Mouse (Mus musculus): ENCODE measurements around the gene Matn4. TPM values are rescaled to one million over a fixed set of nuclear protein-coding genes. Genes with fewer than 3 reads are reported as not detected.
A peak's percentile ranks its signal among the peaks of the same experiment; 100 is the strongest.

Gene Matn4
- total RNA-seq, 1 experiment from 2014 or later, result 0.73 TPM

DNA sequence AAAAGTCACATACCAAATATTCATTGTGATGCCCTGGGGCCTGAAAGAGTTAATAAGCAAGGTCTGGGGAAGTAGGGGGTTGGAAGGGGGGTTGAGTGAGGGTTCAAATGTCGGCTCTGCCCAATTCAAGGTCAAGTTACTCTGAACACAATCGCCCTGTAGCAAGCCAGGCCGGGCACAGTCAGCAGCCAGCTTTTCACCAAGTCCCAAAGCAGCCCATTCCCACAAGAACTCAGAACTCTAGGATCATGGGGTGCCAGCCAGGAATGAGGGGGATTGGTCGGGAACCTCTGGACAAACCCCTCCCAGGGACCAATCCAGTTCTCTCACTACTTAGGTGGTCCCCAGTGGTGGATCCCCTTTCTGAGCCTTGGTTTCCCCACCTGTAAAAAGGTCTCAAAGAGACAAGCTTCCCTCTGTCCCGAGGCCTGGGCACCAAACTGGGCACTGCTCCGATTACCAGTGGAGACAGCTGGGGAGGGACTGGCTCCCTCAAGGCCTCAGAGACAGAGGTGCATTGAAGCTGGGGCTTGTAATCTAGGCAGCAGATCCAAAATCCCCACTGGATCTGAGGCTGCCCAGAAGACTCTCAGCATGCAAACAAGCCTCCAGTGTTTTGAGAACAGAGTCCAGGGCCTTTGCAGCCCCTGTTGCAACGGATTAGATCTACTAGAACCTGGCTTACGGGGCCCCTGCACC is 31.4 kb upstream of the Matn4 start:
- DNase-seq, result no peak

DNA sequence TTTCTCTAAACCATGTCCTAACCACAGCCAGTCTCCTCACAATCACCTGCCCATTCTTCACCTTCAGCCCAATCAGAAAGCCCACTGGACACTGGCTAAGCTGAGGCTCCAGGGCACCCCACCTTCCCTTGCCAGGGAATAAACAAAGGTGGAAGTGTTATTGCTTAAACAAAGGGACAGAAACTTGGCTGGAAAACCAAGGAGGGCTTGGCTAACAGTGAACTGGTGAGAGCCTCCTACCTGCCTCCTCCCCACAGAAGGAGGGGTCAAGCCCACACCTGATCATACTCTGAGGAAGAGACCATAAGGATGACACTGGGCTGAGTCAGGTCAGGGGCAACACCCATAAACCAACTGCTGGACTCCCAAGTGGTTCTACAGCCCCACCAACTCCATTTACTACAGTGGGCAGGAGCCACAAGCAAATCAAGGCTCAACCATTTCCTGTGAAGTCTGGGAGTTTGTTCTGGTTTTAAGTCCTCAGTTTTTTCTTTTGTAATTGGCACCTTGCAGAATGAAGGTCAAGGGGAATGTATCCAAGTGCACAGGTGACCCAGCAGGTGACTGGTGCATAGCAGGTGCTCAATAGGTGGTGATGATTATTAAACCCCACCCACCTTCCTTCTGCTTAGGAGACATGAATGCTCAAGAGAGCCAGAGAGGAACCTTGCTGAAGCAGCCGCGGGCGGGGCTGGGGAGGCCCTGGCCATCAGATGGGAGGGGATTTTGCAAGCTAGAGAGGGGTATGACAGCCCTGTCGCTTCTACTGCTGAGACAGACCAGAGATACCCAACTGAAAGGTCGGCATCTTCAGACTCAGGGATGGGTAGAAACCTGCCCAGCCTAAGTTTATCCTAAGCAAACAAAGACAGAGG is 30.5 kb upstream of the Matn4 start:
- DNase-seq, result no peak

DNA sequence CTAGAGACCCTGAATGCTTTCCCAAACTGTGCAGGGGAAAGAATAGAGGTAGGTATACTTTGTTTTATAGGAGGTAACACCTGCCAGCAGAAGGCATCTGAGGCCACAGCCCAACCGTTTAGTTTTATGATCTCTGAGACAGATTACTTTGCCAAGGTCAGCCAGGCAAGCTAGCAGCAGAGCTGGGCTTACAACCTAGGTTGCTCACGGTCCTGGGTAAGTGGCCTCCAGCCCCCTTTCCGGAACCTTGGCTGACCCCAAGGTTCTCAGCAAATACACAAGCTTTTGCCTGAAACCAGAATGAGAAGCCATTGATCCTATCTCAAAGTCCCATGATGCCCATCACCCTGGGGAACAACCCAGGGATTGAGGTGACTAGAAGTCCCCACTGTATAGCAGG is 29.7 kb upstream of the Matn4 start:
- no peak for DNase-seq

DNA sequence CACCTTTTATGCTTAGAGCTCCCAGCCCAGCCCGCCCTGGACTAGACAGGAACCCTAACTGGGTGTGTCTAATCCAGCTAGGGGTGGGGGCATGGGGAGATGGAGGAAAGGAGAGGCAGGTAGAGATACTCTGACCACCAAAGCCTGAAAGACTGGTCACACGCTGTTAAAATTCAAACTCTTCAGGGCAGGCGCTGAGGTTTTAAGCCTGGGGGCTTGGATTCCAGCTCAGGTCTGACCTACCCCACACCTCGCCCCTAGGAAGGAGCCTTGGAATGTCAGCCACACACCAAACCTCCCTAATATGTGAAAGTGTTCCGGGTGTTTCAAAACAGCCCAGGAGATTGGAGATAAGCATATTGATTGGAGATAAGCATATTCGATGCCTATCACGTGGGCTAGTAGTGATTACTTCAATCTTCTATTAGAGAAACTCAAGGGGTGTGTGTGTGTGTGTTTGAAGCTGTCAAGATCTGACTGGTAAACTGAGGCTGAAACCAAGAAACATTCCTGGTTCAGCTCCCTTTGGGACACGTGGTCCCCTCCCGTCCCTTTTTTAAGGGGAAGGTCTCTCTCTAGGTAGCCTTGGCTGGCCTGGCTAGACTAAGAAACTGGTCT is 28.4 kb upstream of the Matn4 start:
- no peak for DNase-seq

DNA sequence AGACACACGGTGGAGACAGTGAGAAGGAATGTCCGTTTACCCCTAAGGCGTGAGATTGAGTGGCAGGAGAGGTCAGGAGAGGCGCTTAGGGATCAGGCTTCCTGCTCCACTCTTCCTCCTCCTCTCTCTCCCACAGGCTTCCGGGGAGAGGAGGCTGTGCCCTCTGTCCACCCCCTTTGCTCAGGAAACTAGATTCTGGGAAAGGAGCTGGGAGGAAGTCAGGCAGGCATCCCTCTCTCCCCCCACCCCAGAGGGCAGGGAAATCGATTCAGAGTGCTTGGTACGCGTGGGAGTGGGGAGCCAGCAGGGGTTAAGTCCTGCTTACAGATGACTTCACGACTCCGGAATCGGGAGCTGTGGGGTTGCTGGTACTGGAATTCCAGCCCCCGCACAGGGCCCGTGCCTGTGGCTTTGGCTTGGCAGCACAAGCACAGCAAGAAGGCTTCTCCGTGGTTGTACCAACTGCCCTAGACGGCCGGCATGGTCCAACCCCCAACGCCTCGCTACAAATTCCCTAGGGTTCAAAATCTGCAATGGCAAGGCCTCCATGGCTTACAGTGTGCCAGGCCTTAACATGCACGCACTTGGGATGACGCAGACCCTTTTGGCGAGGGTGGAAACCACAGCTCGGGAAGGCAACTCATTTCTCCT is 27.7 kb upstream of the Matn4 start:
- DNase-seq, result no peak

DNA sequence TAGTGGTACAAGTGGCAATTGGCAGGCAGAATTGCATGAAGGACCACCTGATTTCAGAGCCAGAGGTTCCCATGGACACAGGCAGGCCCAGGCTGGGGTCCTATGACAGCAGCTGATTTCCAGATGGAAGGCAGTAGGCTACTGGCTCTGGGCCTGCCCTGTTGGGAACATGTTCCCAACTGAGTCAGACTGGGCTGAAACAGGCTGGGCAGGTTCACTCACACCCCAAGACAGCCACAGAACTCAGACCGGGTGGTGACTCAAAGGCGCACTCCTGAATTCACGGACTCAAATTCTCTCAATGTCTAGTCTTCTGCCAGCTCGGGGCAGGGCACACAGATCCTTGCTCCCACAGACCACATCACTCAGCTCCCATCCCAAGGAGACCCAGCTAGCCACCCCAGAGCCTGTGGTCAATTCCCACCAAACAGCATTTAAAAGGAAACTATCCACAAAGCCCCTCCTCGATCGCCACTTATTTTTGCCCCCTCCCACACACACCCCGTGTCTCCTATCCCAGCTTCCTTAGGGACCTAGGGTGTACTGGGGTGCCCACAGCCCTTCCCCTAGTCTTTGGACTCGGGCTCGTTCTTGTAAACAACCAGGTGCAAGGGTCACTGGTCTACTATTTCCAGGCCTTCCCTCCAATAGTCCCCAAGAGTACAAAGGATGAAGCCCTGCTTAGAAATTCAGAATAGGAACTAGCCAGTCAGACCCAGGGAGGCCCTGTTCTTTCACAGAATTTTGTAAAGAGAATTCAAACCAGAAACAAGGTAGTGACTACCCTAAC is 26.9 kb upstream of the Matn4 start:
- no peak for DNase-seq

DNA sequence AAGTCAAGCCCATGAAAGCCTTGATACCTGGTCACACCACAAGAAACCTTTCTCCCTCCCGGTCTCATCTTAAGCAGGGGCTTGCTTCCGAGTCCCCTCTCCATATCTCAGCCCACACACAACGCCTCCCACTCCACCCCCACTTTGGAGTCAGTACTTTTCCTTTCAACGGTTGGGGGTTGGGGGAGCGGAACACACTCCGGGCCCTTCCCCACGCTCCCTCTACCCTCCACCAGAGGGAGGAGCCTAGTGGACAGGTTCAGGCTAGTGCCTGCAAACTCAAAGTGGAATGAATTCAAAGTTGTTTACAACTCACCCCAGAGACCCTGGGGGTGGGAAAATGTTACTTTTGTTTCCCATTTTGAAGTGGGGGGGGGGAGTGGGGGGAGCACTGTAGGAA is 25.7 kb upstream of the Matn4 start:
- DNase-seq, result no peak

DNA sequence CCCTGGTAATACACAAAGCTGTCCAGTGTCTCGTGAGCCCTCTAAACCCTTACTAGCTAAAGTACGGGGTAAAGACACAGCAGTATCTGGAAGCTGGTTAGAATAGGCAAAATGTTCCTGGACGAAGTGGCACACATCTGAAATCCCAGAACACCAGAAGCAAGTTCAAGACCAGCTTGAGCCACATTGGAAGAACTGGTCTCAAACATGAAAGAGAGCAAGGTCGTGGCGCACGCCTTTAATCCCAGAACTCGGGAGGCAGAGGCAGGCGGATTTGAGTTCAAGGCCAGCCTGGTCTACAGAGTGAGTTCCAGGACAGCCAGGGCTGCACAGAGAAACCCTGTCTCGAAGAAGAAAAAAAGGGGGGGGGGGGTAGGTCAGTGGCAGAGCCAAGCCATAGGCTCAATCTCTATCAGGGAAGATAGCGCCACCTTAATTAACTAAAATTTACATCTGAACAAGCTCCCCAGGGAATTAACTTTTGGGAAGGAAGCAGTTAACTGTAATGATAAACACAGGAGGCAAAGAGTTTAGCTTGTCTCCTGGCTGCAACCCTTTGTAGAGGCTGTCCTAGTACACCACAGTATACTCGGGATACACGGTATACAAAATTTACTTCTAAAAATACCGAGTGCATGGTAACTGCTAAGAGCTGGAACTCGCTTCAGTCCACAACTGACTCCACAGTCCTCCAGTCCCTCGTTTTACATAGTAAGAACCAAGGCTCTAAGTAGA is 25.1 kb upstream of the Matn4 start:
- no peak for DNase-seq

DNA sequence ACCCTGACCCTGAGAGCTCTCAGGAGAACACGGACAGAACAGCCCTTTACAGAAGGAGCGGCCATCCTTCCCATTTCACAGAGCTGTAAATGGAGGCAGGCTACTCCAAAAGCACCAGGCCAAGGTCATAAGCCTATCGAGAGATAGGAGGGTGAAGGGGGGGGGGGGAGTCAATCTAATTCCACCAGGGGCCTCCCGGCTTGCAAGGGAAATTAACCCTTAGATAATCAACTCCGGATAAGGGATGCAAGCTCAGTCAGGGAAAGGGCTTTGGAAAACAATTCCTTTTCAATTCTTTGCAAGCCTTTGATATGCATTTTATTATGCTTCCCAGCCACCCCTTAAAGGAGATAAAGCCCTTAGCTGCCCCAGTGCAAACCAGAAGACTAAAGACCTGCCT is 23.5 kb upstream of the Matn4 start:
- no peak for DNase-seq

DNA sequence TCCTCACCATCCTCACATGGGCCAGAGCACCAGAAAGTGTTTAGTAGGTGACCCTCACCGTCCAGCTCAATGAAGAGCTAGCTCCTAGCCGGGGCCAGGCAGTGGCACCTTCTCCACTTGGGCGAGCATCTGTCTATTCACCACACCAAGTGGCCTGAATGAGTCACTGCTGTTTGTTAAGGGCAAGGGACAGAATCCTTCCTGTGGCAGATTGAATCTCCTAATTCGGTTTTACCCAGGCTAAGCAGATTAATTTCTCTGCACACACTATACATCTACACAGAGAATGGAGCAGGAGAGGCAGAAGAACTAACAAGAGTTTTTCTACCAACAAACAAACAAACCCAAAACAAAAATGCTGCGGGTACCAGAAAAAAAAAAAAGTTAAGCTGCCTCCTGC is 22.0 kb upstream of the Matn4 start:
- no peak for DNase-seq

DNA sequence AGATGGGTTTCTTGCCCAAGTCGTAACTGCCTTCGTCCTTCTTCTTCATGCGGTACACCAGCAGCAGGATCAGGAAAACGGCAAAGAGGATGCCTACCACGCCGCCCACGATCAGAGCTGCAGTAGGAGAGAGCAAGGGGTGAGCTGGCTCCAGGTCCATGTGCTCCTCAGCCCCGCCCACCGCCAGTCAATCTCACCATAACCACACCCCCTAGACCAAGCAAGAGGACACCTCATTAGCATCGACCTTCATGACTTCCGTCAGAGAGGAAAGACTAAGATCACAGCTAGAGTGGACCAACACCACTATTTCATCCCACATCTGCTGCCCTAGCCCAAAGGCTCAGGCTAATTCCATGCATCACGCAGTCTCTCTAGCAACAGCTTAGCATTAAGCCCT is 21.2 kb upstream of the Matn4 start:
- DNase-seq, result no peak

DNA sequence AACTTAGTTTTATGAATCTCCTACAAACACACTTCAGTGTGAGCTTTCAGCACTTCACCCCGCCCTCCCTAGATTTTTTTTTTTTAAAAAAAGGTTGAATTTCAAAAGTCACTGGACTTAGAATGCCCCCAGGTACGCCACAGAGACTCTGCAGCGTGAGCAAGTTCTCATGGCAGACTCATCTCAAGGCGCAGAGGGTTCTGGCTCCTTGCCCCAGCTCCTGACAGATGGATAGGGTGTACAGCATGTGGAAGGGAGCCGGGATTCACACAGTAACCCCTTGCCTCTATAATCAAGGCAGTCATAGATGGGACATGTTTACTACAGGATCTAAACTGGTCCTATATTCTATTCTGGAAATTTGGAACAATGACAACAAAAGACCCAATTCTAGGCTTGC is 20.4 kb upstream of the Matn4 start:
- DNase-seq, result no peak

DNA sequence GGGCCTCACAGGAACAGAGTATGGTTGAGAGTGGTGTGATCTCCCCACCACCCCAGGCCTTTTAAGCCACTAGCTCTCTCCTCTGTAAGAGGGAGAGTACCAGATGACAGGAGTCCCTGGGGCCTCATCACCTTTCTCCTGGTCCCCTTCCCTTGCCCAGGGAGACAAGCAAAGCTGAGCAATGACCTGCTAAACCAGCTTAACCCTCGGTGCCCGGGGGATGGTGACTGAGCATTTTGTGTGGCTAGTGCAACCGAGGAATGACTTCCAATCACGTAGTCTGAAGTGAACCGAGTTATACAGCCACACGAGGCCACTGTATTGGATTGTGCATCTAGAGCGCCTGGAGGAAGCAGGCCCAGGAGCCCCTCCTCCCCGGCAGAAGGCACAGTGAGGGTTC is 19.4 kb upstream of the Matn4 start:
- no peak for DNase-seq

DNA sequence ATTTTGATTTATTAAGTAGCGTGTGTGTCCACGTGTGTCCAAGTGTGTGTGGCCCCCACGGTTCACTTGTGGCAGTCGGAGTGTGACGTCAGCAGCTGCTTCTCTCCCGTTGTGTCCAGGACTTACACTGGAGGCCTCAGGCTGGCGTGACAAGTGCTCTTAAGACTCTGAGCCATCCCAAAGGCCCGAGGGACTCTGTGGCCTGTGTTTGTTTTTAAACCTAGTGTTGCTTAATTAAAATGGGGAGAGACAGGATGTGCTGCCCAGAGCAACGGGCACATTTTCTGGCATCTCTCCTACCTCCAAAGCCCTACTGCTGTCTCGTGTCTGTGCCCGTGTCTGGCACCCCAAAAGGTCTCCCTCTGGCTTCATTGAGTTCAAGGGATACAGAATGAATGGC is 18.5 kb upstream of the Matn4 start:
- no peak for DNase-seq

DNA sequence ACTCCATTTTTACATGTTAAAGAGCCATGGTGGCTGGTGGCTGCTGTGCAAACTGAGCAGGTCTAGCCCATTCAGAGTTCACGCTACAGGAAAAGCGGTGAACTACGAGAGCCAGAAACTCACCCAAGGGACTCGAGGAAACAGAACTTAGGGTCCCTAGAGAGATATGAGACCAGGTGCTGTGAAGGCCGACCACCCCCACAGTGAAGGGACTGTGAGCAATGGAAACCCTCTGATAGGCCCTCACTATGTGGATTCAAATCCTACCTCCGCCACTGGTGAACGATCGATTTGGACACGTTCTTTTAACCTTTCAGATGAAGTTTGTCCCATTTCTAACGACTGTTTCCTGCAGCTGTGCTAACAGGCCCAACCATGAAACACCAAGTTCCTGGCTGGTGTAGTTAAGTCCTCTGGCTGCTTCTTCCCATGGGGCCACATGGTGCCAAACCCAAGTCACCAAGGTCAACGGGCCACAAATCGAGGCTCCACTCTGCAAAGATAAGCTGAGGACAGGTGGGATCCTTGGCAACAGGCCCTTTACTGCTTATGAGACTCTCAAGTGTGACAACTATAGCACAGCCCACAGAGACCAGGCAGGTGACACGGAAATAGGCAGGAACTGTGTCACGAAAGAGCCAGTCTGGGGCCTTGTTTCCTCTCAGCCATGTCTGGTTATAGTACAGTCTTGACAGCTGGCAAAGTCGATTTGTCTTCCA is 17.9 kb upstream of the Matn4 start:
- DNase-seq, result no peak

DNA sequence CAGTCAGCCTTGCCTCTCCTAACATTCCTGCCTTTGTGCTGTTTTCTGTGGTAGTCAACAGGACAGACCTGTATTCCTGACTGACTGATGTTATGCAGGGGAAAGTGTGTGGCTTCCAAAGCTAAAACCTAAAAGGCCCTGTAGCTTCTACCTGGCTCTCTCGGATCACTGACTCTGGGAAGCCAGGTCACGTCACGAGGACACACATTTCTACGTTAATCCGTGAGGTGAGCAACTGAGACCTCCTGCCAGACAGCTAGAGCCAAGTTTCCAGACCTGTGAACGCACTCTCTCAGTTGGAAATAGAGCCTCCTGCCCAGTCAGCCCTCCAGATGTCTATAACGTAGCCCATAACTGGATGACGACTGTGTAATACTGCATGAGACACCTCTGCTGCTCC is 17.0 kb upstream of the Matn4 start:
- no peak for DNase-seq

DNA sequence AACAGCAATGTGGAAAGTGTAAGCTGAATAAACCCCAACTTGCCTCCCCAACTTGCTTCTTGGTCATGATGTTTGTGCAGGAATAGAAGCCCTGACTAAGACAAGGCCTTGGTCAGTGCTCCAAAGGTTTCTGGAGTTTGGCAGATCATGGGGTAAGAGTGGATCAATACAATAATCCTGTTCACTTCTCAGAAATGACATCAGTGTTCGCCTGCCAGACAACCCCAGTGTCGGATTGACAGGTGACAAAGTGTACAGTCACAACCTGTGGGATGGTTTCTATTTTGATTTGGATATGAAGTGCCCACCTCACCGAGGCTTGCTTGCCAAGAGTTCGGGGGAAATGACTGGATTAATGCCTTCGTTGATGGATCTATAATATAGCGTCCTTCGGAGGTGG is 16.3 kb upstream of the Matn4 start:
- no peak for DNase-seq

DNA sequence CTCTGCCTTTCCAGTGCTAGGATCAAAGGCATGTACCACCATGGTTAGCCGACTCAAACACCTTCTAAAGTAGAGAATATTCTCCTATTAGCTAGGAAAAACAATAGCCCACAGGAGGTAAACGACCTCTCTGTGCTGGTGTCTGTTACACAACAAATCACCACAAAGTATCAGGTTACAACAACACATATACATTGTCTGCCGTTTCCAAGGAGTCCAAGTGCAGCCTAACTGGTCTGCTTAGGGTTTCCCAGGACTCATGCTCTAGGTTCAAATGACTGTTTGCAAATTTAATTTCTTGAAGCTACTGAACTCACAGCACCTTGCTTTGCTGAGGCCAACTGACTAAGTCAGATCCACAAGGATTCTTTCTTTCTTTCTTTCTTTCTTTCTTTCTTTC is 14.5 kb upstream of the Matn4 start:
- no peak for DNase-seq

DNA sequence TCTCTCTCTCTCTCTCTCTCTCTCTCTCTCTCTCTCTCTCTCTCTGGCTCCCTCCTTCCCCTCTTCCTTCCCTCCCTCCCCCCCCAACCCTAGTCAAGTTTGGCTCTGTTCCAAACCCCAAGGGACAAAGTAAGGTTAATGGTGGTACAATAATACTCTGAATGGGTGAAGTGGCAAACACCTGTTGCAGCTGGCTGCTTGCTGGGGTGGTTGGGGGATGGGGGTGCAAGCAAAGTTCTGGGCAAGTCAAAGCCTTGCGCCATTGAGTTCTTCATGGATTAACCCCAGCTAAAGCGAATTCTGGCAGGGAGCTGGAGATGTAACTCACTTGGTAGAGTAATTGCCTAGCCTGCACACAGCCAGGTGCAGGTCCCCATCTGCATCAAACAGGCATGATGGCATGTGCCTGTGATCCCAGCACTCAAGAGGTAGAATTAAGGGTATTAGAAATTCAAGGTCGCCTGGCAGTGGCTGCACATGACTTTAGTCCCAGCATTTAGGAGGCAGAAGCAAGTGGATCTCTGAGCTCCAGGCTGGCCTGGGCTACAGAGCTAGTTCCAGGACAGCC is 13.4 kb upstream of the Matn4 start:
- no peak for DNase-seq

DNA sequence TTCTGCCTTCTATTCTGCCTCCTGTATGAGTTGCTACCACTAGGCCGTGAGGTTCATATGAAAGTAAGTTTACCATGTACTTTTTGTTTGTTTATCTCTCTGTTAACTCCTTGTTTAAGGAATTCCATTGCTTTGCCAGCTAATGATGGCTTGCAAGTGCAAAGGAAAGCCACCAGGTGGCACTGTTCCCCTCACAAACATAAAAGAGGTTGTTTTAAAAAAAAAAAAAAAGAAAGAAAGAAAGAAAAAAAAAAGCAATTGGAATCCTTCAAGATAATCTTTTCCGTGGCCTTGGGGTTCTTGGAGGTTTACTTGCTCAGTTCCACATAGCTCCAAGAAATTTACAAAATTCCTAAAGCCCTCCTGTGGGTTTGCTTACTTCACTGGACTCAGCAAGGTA is 12.2 kb upstream of the Matn4 start:
- DNase-seq, result peak; percentile 42

All from adrenal gland, postnatal 25 days (tissue).